Mouse (Mus musculus): ENCODE data around the gene Cep250. TPM values are rescaled to one million over a fixed set of nuclear protein-coding genes. Genes with fewer than 3 reads are reported as not detected.

The Cep250 gene
- 10 to 100 TPM in 1 of 2 experiments, 1 to 10 TPM in 1; 3.8 to 12.5 TPM for polyA plus RNA-seq (2012; fragmentation: generic; extraction: Trizol)

DNA sequence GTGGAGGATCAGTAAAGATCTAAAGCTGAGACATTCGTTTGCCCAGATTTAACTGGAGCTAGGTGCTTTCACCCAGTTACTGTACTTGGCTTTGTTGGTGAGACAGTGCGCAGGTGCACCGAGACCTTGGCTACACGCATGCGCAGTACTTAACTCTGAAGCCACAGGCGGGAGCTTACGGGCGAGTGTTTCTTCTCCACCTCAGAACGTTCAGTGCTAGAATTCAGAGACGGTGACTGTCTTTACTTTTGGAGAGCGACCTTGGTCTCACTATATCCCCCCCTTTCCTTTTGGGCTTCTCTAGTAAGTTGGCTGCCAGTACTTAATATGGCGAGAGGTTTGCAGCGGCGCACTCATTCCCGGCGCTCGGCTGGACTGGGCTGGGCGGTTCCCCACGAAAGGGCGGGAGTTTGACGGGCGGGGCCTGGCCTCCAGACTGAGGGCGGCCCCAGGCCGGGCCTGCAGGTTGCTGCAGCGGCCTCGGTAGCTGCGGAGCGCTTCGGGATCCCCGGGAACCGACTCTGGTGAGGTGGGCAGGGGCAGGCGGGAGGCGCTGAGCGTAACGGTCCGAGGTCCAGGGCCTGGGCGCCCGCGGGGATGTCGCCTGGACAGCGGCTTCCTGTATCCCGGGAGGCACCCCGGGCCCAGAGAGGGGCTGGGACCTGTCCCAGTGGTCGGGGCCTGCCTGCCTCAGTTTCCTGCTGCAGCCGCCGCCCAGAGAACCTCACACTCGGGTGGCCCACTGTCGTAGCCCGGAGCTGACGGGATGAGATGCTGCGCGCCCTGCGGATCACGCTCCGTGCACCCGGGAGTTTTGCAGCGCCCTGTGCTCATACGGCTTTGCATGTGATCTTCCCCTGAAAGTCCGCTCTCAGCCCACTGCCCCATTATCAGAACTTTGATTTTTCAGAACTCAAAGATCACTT, at the start of gene Cep250:
Gene Cep250 (plus strand): TSS at position 325 of the 926 bp plus-strand sequence.

DNA sequence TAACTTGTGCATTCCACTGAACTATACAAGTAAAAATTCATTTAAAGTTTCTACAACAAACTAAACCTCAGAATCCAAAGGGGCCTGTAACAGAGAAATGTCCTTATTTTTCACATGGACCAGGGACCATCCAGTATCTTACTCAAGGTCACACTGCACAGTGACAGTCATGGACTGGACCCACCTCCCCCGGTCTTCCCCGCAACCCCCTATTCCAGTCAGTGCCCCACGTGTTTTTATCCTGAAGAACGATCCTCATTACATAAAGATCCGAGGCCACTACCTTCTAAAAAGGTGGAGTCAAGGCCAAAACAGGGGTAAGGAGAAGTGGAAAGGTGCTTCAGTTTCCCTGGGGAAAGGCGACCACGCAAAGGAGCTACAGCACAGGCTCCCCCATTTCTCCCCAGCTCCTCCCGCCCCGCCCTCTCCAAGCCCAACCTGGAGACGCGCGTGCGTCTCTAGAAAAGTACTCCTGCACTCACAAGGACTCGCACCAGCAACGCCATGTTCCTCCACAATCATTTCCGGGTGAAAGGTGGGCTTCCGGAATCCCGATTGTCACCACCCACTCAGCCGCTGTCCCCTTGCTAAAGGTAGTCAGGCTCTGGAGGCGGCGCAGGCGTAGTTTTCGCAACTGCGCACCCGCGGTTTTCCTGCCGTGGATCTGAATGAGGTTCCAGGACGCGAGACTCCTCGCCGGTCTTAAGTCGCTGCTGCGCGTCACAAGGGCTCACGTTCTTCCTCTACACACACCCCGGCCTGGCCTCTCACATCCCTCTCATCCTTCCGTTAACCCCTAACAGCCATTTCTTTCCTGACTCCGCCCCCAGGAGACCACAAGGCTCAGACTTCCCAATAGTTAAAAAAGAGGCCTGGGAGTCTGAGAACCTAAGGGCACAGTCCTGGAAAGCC, 26.5 kb upstream of the Cep250 start, which contains the start of gene Uqcc1:
Gene Uqcc1 (minus strand): TSS at position 780 of the 912 bp plus-strand sequence.

DNA sequence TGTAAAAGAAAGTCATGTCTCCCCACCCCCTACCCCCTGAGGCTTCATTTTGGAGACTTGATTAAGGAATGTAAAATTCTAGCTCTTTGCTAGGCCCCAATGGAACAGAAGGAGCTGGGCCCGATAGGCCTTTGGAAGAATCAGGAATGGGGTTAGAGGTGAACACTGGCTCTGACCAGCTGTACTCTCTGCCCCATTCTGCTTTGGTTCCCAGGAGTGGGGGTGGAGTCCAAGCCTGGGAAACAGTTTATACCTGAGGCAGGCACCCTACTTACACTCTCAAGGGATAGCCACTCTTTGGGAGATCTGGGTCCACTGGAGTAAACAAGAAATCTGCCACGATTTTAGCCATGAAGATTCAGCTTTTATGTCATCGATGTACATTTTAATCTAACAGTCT, 15.6 kb upstream of the Cep250 start, which contains the start of gene Gm15557:
Gene Gm15557 (plus strand): TSS at position 48 of the 400 bp plus-strand sequence.

DNA sequence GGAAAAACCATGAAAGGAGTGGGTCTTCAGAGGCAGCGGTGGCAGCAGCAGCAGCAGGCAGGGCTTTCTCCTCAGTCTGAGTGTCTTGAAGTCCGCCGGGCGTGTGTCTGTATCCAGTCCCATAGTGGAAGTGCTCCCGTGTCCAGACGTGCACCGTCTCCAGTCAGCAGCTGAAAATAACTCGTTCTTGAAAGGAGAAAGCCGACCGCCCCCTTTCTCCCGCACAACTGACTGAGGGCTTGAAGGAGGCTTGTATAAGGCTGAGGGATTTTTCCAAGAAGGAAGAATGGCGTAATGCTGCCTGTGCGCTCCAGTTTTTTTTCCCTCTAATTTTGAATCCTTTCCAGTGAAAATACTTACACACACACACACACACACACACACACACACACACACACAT, 11.1 kb upstream of the Cep250 start, which contains the start of gene Gdf5:
Gene Gdf5 (minus strand): TSS at position 244 of the 400 bp plus-strand sequence.

DNA sequence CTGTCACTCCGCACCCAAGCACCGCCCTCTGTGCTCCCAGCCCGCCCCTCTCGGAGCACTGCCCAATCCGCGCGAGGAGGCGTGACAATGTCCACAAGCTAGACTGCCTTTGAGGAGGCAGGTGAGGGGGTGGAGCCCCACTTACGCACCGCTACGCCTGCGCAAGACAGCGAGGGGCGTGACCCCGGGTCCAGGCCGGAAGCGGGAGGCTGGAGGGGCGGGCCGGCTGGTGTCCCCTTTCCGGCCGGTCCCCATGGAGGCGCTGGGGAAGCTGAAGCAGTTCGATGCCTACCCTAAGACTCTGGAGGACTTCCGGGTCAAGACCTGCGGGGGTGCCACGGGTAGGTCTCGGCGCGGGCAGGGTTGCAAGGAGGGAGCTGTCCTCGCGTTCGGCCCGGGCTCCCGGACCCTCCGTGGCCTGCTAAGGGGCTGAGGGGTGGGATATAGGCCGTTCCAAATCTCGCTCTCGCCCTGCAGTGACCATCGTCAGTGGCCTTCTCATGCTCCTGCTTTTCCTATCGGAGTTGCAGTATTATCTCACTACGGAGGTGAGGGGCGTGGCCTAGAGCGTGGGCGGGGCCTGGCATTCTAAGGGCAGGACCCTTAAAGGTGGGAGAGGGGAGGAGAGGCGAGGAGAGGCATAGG, 51.8 kb downstream of the Cep250 start, which contains the start of the genes 6430550D23Rik and Ergic3:
Gene 6430550D23Rik (minus strand): TSS at position 90 of the 645 bp plus-strand sequence.
Gene Ergic3 (plus strand): TSS at position 158 of the 645 bp plus-strand sequence.

Other genes starting within 250 kb of the Cep250 start
- gene Edem2, start 227.0 kb upstream of the Cep250 start, polyA plus RNA-seq (2012; fragmentation: generic; extraction: Trizol) = 10 to 100 TPM; 17.7 to 35.3 TPM
- gene Gm17581, start 220.6 kb upstream of the Cep250 start, polyA plus RNA-seq (2012; fragmentation: generic; extraction: Trizol) = not detected
- gene Procr, start 205.3 kb upstream of the Cep250 start, polyA plus RNA-seq (2012; fragmentation: generic; extraction: Trizol) = 1 to 10 TPM; 4.4 to 7.8 TPM
- gene Mmp24, start 181.1 kb upstream of the Cep250 start, polyA plus RNA-seq (2012; fragmentation: generic; extraction: Trizol) = under 1 TPM; 0.11 to 0.15 TPM
- 10 to 100 TPM; 42.7 to 60.4 TPM for gene BC029722, start 137.0 kb upstream of the Cep250 start, polyA plus RNA-seq (2012; fragmentation: generic; extraction: Trizol)
- gene Eif6, start 129.5 kb upstream of the Cep250 start, polyA plus RNA-seq (2012; fragmentation: generic; extraction: Trizol) = 100 to 1,000 TPM; 140 to 603 TPM
- gene Fam83c, start 121.6 kb upstream of the Cep250 start, polyA plus RNA-seq (2012; fragmentation: generic; extraction: Trizol) = under 1 TPM in 1 of 2 experiments, not detected in 1; 0.01 TPM
- gene Uqcc1, start 26.1 kb upstream of the Cep250 start, polyA plus RNA-seq (2012; fragmentation: generic; extraction: Trizol) = 10 to 100 TPM; 10.3 to 24.6 TPM
- under 1 TPM in 1 of 2 experiments, not detected in 1; 0.07 TPM for gene Gm15557, start 15.7 kb upstream of the Cep250 start, polyA plus RNA-seq (2012; fragmentation: generic; extraction: Trizol)
- under 1 TPM; 0.01 to 0.02 TPM for gene Gdf5, start 11.1 kb upstream of the Cep250 start, polyA plus RNA-seq (2012; fragmentation: generic; extraction: Trizol)
- under 1 TPM; 0.01 to 0.76 TPM for gene 6430550D23Rik, start 51.5 kb downstream of the Cep250 start, polyA plus RNA-seq (2012; fragmentation: generic; extraction: Trizol)
- gene Ergic3, start 51.6 kb downstream of the Cep250 start, polyA plus RNA-seq (2012; fragmentation: generic; extraction: Trizol) = 100 to 1,000 TPM; 330 to 541 TPM
- under 1 TPM in 1 of 2 experiments, not detected in 1; under 0.01 TPM for gene Fer1l4, start 96.5 kb downstream of the Cep250 start, polyA plus RNA-seq (2012; fragmentation: generic; extraction: Trizol)
- 1 to 10 TPM; 2.1 to 2.8 TPM for gene Spag4, start 108.7 kb downstream of the Cep250 start, polyA plus RNA-seq (2012; fragmentation: generic; extraction: Trizol)
- gene Cpne1, start 155.5 kb downstream of the Cep250 start, polyA plus RNA-seq (2012; fragmentation: generic; extraction: Trizol) = 10 to 100 TPM in 1 of 2 experiments, 1 to 10 TPM in 1; 2.5 to 40.9 TPM
- gene Rbm12, start 155.5 kb downstream of the Cep250 start, polyA plus RNA-seq (2012; fragmentation: generic; extraction: Trizol) = 1 to 10 TPM in 1 of 2 experiments, under 1 TPM in 1; 0.62 to 4.9 TPM
- gene Gm28036, start 170.6 kb downstream of the Cep250 start, polyA plus RNA-seq (2012; fragmentation: generic; extraction: Trizol) = 1 to 10 TPM in 1 of 2 experiments, not detected in 1; 7.6 TPM
- gene Romo1, start 187.6 kb downstream of the Cep250 start, polyA plus RNA-seq (2012; fragmentation: generic; extraction: Trizol) = 100 to 1,000 TPM; 325 to 542 TPM
- gene Nfs1, start 187.7 kb downstream of the Cep250 start, polyA plus RNA-seq (2012; fragmentation: generic; extraction: Trizol) = 10 to 100 TPM; 10.8 to 20.0 TPM
- gene Rbm39, start 223.8 kb downstream of the Cep250 start, polyA plus RNA-seq (2012; fragmentation: generic; extraction: Trizol) = 10 to 100 TPM; 13.4 to 44.6 TPM
- gene Phf20, start 240.0 kb downstream of the Cep250 start, polyA plus RNA-seq (2012; fragmentation: generic; extraction: Trizol) = 10 to 100 TPM in 1 of 2 experiments, 1 to 10 TPM in 1; 7.1 to 13.0 TPM